Mouse (Mus musculus) spleen, adult 2 months (tissue): ENCODE results near the gene Srd5a1.

Experiments
- CTCF ChIP-seq: fragments of 200-500 bp; IDR thresholded peaks from 2 replicates; pipeline ENCODE4 v1.5.1; 2011; ENCODE audit warnings: mild to moderate bottlenecking, inconsistent platforms; ENCODE audit not compliant: insufficient read depth, insufficient read length, insufficient replicate concordance; ENCODE audit errors: extremely low read depth
- POLR2A ChIP-seq: fragments of 200-500 bp; IDR thresholded peaks from 2 replicates; pipeline ENCODE4 v1.6.1; 2011; ENCODE audit warnings: low read depth, low read length, inconsistent platforms

- no peak for TF ChIP-seq CTCF
- TF ChIP-seq POLR2A, result no peak
These were observed 48.3 kb downstream of the Srd5a1 start for GRCm38 (mm10) chr13:69562654-69563574.
